Mouse (Mus musculus): ENCODE data around the gene Sbno1. TPM values are rescaled to one million over a fixed set of nuclear protein-coding genes. Genes with fewer than 3 reads are reported as not detected.
"Not testable (repeated sequence)": the region's sequence is repeated elsewhere in the genome, so short reads cannot be mapped to it uniquely, and the experiment has no call there.

Sbno1 gene
- 100 to 1,000 TPM; 180 to 185 TPM for total RNA-seq (2021)
- long read RNA-seq, experiment 1, full-length matches to known transcripts, result 24 of 82 reads
- long read RNA-seq, experiment 1, partial matches to known transcripts, result 15 of 82 reads
- long read RNA-seq, experiment 1, other reads (novel, unspliced or antisense), result 43 of 82 reads
- long read RNA-seq, experiment 2, full-length matches to known transcripts, result 20 of 68 reads
- long read RNA-seq, experiment 2, partial matches to known transcripts, result 12 of 68 reads
- long read RNA-seq, experiment 2, other reads (novel, unspliced or antisense), result 36 of 68 reads

- DNase-seq (ENCODE audit: extremely low spot score in 1 of 2, low spot score in 2 of 2), result peak; percentile 87 to 90
- Histone ChIP-seq H3K27ac (peak within 1 kb of the TSS; percentile 98), H3K4me3 (peak within 1 kb of the TSS; percentile 77)
- intact Hi-C loops (cut with DNase I), result no loop called here
- TF ChIP-seq CTCF (IDR thresholded peaks at IDR 0.05), result peak; percentile 14; the same call in 1 of the 2 replicates
Measured at GRCm38 (mm10) chr5:124425412-124426259, at the start of gene Sbno1. Gene Sbno1 (minus strand): TSS chr5:124426001.

DNA sequence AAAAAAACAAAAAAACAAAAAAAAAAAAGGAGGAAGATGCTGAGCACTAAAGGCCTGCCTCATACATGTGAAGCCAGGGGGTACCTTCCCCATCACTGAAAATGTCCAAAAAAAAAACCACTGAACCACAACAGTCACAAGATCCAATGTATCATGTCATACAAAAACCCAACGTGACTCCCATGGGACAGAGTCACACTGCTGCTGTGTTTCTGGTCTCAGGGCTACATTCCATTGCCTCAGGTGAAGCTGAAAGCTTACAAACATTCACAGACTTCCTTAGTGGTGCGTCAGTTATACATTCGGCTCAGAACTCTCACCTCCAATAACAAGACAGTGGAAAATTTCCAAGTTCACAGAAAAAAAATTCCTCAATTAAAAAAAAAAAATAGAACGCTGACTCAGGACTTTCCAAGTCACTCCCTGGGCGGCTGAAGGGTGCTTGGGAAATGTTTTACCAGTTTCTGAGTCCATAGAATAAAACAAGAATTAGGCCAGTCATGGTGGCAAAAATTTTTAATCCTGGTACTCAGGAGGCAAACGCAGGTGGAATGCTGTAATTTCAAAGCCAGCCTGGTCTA is 44.9 kb upstream of the Sbno1 start:
- no peak for DNase-seq (ENCODE audit: extremely low spot score in 1 of 2, low spot score in 2 of 2)
- intact Hi-C loops (cut with DNase I), result no loop called here
- TF ChIP-seq CTCF (IDR thresholded peaks at IDR 0.05), result no peak
- Histone ChIP-seq H3K4me3 (no peak overlapping the region), H3K27ac (no peak overlapping the region)

DNA sequence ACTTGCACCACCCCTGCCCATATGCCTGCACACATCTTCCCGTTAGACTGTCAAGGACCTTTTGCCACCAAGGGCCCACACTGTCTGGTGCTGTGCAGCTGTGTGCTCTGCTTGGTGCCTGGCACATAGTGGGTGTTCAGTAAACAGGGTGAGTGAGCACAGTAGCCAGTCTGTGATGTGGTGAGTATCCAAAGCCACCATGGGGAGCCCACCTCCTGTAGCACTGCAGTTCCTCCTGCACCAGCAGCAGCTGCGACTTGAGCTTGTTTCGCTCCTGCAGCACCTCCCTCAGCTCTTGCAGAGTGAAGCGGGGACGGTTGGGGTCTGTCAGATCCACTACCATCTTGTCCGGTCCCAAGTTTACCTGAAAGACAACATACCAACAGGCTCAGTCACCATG is 43.7 kb upstream of the Sbno1 start:
- no peak for DNase-seq (ENCODE audit: extremely low spot score in 1 of 2, low spot score in 2 of 2)
- H3K27ac ChIP-seq, result no peak overlapping the region
- TF ChIP-seq CTCF (IDR thresholded peaks at IDR 0.05), result no peak
- intact Hi-C loops (cut with DNase I), result no loop called here
- no peak overlapping the region for H3K4me3 ChIP-seq

- intact Hi-C loops (cut with DNase I), result no loop called here
- no peak overlapping the region for H3K4me3 ChIP-seq
- TF ChIP-seq CTCF (IDR thresholded peaks at IDR 0.05), result no peak
- DNase-seq (ENCODE audit: extremely low spot score in 1 of 2, low spot score in 2 of 2), result peak in 1 of 2 experiments; percentile 41
- no peak overlapping the region for H3K27ac ChIP-seq
Measured at GRCm38 (mm10) chr5:124468365-124468764, 42.6 kb upstream of the Sbno1 start.

DNA sequence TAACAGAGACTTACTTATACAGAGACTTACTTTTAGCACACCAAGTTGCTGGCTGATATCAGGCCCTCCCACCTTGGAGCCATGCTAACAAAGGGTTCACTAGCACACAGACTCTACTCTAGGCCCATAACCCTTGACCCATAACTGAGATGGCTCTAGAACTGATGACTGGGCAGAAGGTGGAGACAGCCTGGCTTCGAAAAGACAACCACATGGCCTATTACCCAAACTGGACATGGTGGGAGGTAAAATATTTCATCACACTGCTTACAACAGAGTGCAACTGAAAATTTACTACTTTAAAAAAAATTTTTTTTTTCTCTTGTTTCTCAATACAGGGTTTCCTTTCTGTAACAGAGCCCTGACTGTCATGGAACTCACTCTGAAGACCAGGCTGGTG is 42.0 kb upstream of the Sbno1 start:
- TF ChIP-seq CTCF (IDR thresholded peaks at IDR 0.05), result no peak
- intact Hi-C loops (cut with DNase I), result no loop called here
- DNase-seq (ENCODE audit: extremely low spot score in 1 of 2, low spot score in 2 of 2), result no peak

DNA sequence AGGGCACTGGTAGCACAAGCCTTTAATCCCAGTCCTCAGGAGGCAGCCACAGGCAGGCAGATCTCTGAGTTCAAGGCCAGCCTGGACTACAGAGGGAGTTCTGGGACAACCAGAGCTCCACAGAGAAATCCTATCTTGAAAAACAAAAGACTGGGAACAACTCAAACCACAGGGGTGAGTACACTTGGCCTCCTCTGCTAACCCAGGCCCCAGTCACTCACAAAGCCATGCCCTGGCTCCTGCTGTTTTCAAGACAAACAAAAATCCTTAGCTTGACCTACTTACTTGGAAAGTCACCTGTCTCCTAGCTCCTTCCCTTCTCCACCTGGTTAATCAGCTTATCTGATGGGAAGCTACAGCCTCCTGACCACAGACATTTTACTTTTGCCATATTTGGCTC is 39.1 kb upstream of the Sbno1 start:
- Histone ChIP-seq H3K4me3 (no peak overlapping the region), H3K27ac (no peak overlapping the region)
- intact Hi-C loops (cut with DNase I), result no loop called here
- no peak for TF ChIP-seq CTCF (IDR thresholded peaks at IDR 0.05)
- no peak for DNase-seq (ENCODE audit: extremely low spot score in 1 of 2, low spot score in 2 of 2)

More for the DNA sequence above, 42.0 kb upstream of the Sbno1 start:
- H3K4me3 ChIP-seq, result no peak overlapping the region
- H3K27ac ChIP-seq, result no peak overlapping the region

GRCm38 (mm10) chr5:124463462-124463861 is 37.7 kb upstream of the Sbno1 start:
- Histone ChIP-seq H3K4me3 (no peak overlapping the region), H3K27ac (no peak overlapping the region)
- TF ChIP-seq CTCF (IDR thresholded peaks at IDR 0.05), result no peak
- DNase-seq (ENCODE audit: extremely low spot score in 1 of 2, low spot score in 2 of 2), result no peak
- intact Hi-C loops (cut with DNase I), result no loop called here

DNA sequence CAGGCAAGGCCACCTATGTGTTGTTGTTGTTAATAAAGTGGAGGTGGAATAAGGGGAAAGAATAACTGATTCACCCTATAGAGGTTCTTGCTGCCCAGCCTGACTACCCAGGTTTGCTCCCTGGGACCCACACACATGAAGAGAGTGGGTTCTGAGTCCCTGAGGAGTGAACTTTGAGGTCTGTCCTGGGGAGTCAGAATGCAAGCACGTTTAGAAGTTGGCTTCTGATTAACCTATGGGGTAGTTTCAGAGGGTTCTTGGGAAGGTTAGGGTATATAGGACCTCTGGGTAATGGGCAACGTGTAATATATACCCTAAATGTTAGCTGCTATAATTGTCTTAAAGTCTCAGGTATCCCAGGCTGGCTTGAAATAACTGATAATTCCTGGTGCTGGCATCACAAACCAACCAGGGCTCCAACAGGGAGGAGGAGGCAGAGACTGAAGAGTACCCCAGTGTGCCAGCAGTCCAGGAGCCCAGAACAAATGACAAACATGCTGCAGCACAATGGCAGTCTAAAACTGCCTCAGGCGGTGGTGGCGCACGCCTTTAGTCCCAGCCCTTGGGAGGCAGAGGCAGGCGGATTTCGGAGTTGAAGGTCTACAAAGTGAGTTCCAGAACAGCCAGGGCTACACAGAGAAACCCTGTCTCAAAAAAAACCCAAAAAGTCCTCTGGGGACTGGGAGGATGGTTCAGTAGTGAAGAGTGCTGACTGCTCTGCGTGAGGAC is 36.7 kb upstream of the Sbno1 start:
- intact Hi-C loops (cut with DNase I), result no loop called here

DNA sequence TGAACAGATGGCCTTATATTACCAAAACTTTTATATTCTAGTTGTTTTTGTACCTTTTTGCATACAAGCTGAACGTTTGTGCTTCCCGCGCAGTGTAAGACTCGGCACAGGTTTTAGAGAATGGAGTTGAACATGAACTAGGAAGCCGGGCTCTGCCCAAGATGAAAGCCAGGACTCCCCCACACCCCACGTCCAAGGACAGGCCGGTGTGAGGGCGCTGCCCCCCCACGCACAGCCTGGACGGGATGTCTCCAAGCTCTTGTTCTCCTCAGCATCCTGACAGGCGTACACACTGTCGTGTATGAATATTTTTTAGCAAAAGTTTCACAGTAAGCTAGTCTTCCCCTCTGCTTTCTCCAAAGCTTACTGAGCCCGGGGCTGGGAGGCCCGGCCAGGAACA is 35.1 kb upstream of the Sbno1 start:
- H3K4me3 ChIP-seq; intact Hi-C loops (cut with DNase I); DNase-seq (ENCODE audit: extremely low spot score in 1 of 2, low spot score in 2 of 2); H3K27ac ChIP-seq: not testable (repeated sequence)

More for the DNA sequence above, 36.7 kb upstream of the Sbno1 start:
- no peak for DNase-seq (ENCODE audit: extremely low spot score in 1 of 2, low spot score in 2 of 2)
- Histone ChIP-seq H3K27ac (no peak overlapping the region), H3K4me3 (no peak overlapping the region)
- TF ChIP-seq CTCF (IDR thresholded peaks at IDR 0.05), result no peak

DNA sequence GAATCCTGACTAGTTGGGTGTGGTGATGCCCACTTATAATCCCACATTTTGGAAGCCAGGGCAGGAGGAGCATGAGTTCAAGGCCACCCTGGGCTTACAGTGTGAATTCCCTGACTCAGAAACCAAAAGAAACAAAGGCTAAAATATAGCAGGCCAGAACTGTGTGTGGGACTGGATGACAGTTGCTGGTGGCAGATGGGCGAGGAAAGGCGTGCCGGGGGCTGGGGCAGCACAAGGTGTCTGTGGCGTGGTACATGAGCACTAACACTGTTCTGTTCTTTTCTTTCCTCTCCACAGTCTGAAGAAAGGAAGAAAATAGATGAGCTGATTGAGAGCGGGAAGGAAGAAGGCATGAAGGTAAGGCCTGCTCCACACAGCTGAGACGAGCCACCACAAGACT is 31.0 kb upstream of the Sbno1 start:
- intact Hi-C loops (cut with DNase I), result no loop called here
- no peak for DNase-seq (ENCODE audit: extremely low spot score in 1 of 2, low spot score in 2 of 2)
- Histone ChIP-seq H3K4me3 (no peak overlapping the region), H3K27ac (peak overlapping the region; percentile 28; the same call in 1 of the 2 replicates)
- TF ChIP-seq CTCF (IDR thresholded peaks at IDR 0.05), result no peak

DNA sequence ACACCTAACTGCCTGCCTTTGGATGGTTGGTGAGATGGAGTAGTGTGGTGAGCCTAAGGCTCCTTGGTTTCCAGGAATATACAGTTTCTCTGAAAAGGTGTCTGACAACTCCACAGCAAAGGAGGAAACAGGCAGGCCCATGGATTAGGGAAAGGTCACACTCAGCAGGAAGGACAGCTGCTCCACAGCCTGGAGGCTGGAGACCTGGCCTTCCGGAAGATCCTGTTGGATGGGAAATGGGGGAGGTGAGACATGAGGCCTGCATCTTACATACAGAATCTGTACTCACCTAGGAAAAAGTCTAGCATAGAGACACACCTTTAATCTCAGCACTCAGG is 28.2 kb upstream of the Sbno1 start:
- no peak for TF ChIP-seq CTCF (IDR thresholded peaks at IDR 0.05)
- intact Hi-C loops (cut with DNase I), result no loop called here
- DNase-seq (ENCODE audit: extremely low spot score in 1 of 2, low spot score in 2 of 2), result no peak
- Histone ChIP-seq H3K4me3 (no peak overlapping the region), H3K27ac (peak overlapping the region; percentile 92)
